Mouse (Mus musculus) pancreas, adult 10 weeks (tissue): ENCODE data around the gene Ms4a6d. TPM values are rescaled to one million over a fixed set of nuclear protein-coding genes. Genes with fewer than 3 reads are reported as not detected.

Experiments used
- polyA plus RNA-seq: library from polyadenylated mRNA; stranded (reverse); fragments of 350-450 nt; fragmentation: Illumina TruSeq; extraction: RNeasy Lipid Tissue Mini Kit (QIAGEN cat#74804); gene quantifications from one replicate; pipeline ENCODE4 v1.2.3, GENCODE M21; 2015; ENCODE audit warnings: low read depth, low replicate concordance; ENCODE audit not compliant: insufficient read depth

Ms4a6d gene
- 2.2 TPM for polyA plus RNA-seq

GRCm38 (mm10) chr19:11604603-11605002 is at the start of gene Ms4a6d:
Gene Ms4a6d (minus strand): TSS chr19:11604849.

GRCm38 (mm10) chr19:11640732-11641131 is 36.1 kb upstream of the Ms4a6d start, which contains the start of gene Ms4a3:
Gene Ms4a3 (minus strand): TSS chr19:11640851.

GRCm38 (mm10) chr19:11623551-11623950 is 18.9 kb upstream of the Ms4a6d start, which contains the start of gene Ms4a2:
Gene Ms4a2 (minus strand): TSS chr19:11623719.

Other genes with a start within 250 kb of the Ms4a6d start
- 2.9 TPM for gene Ms4a4a, start 229.3 kb downstream of the Ms4a6d start, polyA plus RNA-seq
- gene Ms4a4c, start 200.1 kb downstream of the Ms4a6d start, polyA plus RNA-seq: not detected
- not detected for gene Ms4a4b, start 161.3 kb downstream of the Ms4a6d start, polyA plus RNA-seq
- 3.3 TPM for gene Ms4a6c, start 135.5 kb downstream of the Ms4a6d start, polyA plus RNA-seq
- gene Gm8369, start 118.9 kb downstream of the Ms4a6d start, polyA plus RNA-seq: not detected
- gene Ms4a6b, start 88.3 kb downstream of the Ms4a6d start, polyA plus RNA-seq: 3.0 TPM
- 8.9 TPM for gene Ms4a4d, start 68.0 kb downstream of the Ms4a6d start, polyA plus RNA-seq
- gene Ms4a2, start 18.9 kb upstream of the Ms4a6d start, polyA plus RNA-seq: not detected
- gene Ms4a3, start 36.0 kb upstream of the Ms4a6d start, polyA plus RNA-seq: not detected
- not detected for gene Oosp2, start 55.7 kb upstream of the Ms4a6d start, polyA plus RNA-seq
- gene Oosp1, start 86.3 kb upstream of the Ms4a6d start, polyA plus RNA-seq: not detected
- gene Oosp3, start 92.2 kb upstream of the Ms4a6d start, polyA plus RNA-seq: not detected
- not detected for gene Gif, start 142.7 kb upstream of the Ms4a6d start, polyA plus RNA-seq
- gene Mrpl16, start 165.5 kb upstream of the Ms4a6d start, polyA plus RNA-seq: 6.5 TPM
- gene Stx3, start 214.6 kb upstream of the Ms4a6d start, polyA plus RNA-seq: 4.8 TPM
- gene Olfr1417, start 234.4 kb upstream of the Ms4a6d start, polyA plus RNA-seq: not detected